Mouse (Mus musculus) thymus, postnatal 0 days (tissue): Measurements from ENCODE around the gene Dcst1. TPM values are rescaled to one million over a fixed set of nuclear protein-coding genes. Genes with fewer than 3 reads are reported as not detected.

Experiments
- DNase-seq: peaks from one replicate; pipeline ENCODE4 v3.0.0-alpha.2; 2015; ENCODE audit warnings: low spot score
- polyA plus RNA-seq: library from polyadenylated mRNA; unstranded; fragments of >200 nt; fragmentation: Nextera tagmentation; extraction: Ambion mirVana; gene quantifications from 2 replicates; pipeline ENCODE4 v1.2.1, GENCODE M21; 2015

The Dcst1 gene
- polyA plus RNA-seq, 1 experiment from 2014 or later = 0.14 TPM

DNA sequence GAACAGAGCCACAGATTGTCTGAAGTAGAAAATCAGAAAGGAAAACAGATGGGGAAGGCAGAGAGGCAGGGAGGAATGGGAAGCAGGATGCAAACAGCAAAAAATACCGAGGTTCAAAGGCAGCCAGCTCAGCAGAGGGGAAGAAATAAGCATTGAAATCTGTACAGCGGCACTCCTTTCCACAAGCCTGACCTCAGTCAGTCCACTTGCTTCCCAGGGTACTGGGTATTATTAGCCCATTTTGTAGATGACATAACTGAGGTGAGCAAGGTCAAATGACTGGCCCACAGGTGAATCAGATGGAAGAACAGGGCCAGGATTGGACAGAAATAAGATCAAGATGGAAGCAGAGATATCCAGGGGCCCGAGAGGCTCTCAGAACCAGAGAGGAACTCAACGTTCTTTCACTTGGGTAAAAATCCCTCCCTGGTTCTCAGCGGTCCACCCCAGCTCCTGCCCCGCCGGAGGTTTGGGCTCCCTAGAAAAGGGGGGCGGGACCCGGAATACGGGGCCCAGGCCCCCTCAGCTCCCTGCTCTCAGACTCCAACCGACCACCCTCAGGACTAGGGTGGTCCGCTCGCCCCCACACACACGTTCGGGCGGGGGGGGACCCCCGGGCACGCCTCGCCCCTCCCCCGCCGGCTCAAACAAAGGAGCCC lies 27.9 kb downstream of the Dcst1 start:
- DNase-seq = no peak

- DNase-seq = no peak
Measured at GRCm38 (mm10) chr3:89336529-89336928, 28.5 kb downstream of the Dcst1 start.

GRCm38 (mm10) chr3:89333053-89333452 lies 32.0 kb downstream of the Dcst1 start:
- DNase-seq = no peak

DNA sequence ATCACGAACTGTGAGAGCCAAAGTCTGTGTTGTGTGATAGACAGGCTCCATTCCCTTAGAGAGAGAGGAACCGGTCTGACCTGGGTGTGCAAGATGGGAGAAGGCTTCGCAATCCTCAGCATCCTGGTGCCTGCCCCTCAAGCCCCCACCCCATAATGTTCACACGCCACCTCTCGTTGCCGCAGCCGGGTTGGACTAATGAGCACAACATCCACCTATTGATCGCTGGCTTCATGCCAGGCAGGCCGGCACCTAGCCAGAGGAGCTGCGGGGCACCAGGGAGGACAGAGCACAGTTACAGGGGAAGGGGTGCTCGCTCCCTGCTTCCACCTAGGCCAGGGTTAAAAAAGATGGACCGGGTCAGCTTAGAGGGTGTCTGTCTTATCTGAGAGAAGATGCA lies 32.6 kb downstream of the Dcst1 start:
- no peak for DNase-seq

- DNase-seq = no peak
Measured at GRCm38 (mm10) chr3:89332013-89332412, 33.0 kb downstream of the Dcst1 start.

DNA sequence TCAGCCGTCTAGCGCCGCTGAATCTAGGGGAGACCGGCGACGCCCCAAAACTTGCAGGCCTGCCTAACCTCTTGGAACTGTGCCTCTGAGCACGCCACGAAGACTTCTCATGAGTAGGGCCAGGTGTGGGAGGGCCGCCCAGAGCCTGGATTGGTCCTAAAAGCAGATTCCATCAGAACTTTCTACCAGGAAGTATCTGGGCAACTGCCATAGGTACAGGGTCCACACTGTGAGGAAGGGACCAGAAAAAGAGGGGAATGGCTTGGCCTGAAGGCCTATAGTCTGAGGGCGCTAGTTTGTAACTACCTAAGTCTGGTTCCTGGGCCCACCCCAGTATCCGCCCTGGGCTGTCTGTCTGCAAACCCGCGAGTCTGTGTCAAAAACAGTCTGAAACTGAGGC lies 33.5 kb downstream of the Dcst1 start:
- DNase-seq = no peak

- DNase-seq = no peak
Measured at GRCm38 (mm10) chr3:89330948-89331347, 34.1 kb downstream of the Dcst1 start.

DNA sequence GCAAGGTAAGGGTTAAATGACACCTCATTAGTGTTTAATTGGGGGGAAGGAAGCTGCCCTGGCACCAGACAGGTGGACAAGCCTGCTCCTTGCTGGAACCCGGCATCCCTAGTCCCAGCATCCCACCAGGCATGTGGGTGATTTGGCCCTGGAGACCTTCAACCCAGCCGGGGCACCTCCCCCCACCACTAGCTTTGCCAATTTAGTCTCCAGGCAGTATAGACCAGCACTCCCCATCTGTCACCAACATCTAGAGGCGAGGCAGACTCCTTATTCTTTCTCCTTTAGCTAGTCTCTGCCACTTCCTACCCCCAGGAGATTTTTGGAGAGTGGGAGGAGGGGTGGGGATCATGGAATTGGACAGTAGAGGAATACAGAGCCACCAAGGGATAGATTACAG lies 34.7 kb downstream of the Dcst1 start:
- no peak for DNase-seq

- DNase-seq = no peak
Measured at GRCm38 (mm10) chr3:89328623-89329022, 36.4 kb downstream of the Dcst1 start.

DNA sequence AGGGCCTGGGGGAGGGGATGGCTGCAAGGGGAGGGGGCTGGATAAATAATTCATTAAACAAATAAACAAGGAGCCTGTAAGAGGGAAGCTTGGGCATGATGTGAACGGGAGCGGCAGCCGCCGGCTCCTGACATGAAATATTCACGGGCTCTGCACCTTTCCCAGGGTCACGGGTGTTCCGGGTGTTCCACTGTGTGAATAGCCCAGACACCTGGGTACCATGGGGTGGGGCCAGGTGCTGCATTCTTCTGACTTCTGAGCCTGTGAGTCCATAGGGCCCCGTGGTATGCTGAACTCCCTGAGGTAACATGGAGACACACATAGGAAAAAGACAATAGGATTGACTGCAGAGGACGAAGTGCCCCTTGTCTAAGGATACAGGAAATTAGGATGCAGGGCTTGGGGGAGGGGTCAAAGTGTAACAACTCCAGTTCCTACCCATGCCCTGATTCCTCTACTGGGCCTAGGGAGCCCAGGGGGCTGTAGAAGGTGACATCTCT lies 37.6 kb downstream of the Dcst1 start:
- DNase-seq = no peak

DNA sequence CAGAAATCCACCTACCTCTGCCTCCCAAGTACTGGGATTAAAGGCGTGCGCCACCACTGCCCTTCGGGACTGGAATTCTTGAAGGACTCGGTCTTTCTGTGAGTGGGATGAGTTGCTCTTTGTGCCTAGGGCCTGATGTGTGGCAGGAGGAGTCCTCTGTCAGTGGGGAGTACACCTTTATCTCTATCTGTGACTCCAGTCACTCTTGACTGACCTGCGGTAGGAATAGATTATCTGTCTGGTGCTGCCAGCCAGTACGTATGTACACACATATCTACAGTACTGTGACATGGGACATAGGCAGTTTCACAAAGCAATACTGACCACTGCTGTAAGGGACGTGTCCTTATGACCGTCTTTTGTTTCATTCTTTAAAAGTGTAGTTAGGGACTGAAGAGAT lies 39.2 kb downstream of the Dcst1 start:
- no peak for DNase-seq

GRCm38 (mm10) chr3:89322514-89323165 lies 42.4 kb downstream of the Dcst1 start, which contains the start of gene Efna3:
Gene Efna3 (minus strand): TSS chr3:89322965.
- DNase-seq = peak; percentile 68

DNA sequence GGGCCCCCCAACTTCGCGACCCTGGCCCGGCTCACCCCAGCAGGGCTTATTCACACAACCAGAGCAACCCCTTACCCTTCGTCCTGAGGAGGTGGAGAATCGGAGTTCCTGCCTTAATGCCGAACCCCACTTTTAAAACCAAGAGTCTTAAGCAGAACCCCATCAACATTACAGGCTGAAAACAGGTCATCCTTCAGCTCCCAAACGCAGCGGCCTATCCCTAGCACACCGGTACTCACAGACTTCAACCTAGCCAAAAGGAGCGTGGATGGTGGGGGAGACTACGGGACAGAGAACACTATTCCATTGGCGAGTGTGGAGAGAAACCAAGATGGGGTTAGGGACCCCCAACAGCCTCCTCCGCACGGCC lies 42.9 kb downstream of the Dcst1 start:
- DNase-seq = no peak

DNA sequence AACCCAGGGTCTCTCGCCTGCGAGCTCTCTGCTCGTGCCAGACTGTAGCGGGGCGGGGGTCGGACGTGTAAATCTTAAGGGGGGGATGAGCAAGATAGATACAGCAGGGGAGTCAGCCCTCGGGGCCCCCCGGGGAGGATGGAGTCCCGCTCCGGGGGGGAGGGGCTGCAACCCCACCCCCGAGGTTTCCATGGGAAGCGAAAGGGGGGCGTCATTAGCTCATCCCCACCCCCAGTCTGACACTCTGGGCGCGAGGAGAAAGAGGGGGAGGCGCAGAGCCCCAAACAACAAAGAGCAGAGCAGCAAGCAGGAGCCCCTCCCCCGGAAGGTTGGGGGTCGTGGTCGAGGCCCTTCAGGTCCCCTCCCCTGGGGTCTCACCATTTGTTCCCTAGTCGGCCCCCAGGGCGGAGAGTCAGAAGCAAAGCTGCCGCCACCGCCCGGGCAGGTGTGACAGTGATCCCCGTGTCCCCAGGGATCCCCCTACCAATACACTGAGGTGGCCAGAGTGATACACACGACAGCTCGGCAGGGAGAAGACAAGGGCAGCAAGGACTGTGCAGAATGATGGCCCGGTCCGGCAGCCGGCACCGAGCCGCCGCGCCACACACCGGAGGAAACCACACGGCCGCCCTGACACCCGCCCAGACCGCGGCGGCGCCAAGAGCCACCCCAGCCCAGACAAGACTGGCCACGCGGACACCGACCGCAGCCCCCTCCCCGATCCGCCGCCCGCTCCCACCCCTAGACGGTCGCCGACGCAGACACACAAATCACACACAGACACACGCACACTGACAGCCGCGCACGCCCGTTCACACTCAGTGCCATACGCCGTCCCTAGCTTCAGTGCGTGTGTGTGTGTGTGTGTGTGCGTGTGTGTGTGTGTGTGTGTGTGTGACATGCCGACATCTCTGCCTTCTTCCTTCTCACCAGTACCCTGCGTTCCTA lies 43.6 kb downstream of the Dcst1 start:
- peak; percentile 7 for DNase-seq

GRCm38 (mm10) chr3:89320581-89321182 lies 44.4 kb downstream of the Dcst1 start:
- peak; percentile 16 for DNase-seq

DNA sequence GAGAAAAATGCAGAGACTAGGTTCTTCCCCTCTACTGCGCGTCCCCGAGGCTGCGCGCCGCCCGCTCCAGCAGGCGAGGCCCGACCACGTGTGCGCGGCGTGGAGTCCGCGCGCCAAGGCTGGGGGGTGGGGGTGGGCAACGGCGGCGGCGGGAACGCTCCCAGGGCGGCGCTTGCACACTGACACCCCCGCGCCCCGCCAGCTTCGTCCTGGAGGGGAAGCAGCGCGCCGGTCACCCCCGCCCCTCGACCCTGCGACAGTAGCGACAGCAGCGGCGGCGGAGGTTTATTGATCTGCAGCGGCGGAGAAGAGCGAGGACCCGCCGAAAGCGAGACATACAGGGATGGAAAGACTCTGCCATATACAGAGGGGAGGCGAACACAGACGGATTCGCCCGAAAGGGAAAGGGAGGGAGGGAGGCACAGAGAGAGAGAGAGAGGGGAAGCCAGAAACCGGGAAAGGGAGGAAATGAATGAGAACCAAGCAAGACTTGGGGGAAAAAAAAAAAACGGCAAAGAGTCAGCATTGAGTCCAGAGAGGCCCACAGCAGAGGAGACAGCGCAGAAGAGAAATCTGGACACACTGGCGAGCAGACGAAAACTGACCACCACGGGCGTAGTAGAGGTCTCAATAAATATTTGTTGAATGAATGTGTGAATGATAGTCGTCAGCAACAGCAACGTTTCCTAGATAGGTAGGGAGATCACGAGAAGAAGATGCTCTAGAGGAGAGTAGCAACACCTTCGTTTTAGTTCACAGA lies 45.3 kb downstream of the Dcst1 start:
- peak; percentile 21 for DNase-seq

DNA sequence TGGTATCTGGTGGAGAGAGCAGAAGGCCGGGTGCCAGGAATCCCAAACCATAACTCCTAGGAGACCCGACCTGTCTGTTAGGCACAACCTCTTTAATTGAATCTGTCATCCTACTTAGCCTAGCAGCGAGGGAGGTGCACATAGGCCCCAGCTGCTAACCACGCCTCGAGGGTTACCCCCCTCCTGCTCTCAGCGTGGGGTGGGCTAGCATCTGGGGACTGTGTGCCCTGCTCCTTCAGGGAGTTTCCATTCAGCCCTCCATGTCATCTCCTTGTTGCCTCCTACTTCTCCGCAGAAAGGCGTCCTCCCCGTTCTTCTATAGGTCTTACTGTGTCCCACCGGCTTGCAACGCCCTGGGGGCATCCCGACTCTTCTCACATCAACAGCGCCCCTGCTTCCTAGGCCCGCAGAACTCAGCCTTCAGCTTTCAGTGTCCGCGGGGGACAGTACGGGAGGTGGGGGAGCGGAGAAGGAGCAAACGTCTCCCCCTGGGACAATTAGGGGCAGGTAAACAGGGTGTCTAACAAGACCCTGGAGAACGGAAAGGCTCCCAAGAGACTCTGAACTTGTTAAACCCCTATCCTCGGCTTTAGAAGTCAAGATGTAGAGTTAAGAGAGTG lies 46.0 kb downstream of the Dcst1 start:
- DNase-seq = no peak

- DNase-seq = no peak
Measured at GRCm38 (mm10) chr3:89318316-89318715, 46.7 kb downstream of the Dcst1 start.

GRCm38 (mm10) chr3:89317246-89317645 lies 47.8 kb downstream of the Dcst1 start:
- DNase-seq = no peak

DNA sequence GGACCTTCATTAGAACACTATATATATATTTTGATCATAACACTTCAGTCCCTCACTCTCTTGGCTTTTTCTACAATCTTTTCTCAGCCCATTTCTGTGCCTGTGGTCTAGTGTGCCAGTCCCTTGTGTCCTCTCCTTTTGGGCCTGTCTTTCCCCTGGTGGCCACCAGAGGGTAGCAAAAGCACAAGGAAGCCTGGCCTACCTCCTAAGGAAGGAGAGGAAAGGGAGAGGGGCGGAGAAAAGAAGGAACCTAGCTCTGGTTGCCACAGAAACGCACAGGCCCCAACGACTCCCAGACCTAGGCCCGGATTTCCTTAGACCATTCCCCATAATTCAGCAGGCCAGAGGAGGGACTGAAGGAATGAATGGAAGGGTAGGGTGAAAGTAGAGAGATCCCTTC lies 48.2 kb downstream of the Dcst1 start:
- peak; percentile 69 for DNase-seq
